Mouse (Mus musculus) colon, adult 2 months (tissue): ENCODE data around the gene Pclaf. TPM values are rescaled to one million over a fixed set of nuclear protein-coding genes. Genes with fewer than 3 reads are reported as not detected.

Experiments
- polyA plus RNA-seq: library from polyadenylated mRNA; depleted of rRNA; stranded (reverse); fragments of >200 nt; gene quantifications from 2 replicates; pipeline ENCODE4 v1.2.3, GENCODE M21; 2012; rRNA removed

Pclaf gene
- polyA plus RNA-seq: 1.5 and 1.9 TPM in 2 replicates

DNA sequence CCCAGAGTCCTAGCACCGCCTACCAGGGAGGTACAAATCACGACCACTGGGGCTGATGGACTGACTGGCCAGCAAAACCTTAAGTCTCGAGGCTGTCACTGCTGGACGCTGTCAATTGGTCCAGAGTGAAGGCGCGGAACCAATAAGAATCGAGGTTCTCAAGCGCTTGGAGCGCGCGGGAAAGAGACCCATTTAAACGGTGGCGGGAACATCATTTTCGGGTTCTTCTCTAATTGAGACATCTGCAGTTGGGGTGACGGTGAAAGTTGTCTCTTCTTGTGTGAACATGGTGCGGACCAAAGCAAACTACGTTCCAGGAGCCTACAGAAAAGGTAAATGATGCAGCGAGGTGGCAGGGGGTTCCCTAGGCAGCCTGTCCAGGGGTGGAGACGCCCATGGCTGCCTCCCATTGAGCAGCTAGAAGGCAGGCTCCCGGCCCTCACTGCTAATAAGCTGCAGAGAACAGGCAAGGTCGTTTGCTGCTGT is at the start of gene Pclaf:
Pclaf (plus strand) TSS at position 95 of the 486 bp plus-strand sequence.

DNA sequence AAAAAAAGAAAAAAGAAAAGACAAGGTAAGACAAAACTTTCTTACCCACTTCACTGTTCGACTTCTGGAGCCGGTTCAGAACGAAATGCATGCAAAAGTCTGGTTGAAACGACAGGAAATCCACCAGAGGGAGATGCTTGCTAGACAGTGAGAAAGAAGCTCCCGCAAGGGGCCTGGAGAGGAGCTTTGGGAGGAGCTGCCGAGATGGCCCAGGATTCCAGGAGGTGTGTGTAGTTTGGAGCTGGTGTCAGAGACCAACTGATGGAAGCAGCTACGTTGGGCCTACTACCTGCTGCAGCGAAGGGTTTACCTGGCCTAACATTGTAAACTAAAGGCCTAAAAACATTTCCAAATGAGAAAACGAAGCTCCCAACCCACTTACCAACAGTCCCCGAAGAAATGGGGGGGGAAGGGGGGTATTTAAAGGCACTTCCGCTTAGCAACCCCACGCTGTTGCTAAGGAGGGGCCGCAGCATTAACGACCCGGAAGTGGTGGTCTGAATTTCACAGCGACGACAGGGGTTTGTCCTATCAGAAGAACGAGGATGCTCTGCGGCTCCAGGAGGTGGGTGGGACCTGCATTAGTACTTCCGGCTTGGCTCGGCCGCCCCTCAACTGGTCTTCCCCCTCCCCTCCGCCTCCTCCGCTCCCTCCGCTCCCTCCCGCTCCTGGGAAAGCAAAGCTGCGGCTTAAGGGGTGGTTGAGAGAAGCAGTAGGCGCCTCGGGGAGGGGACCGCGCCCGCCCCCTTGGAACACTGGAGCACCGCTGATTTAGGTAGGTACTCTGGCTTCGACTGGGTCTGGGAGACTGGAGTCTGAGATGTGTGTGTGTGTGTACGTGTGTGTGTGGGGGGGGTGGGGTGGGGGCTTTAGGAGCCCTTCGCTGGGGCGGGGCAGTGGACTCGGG is 18.6 kb downstream of the Pclaf start, which contains the start of the genes Trip4 and Csnk1g1:
Trip4 (minus strand) TSS at position 401 of the 907 bp plus-strand sequence.
Csnk1g1 (plus strand) TSS at position 531 of the 907 bp plus-strand sequence.

Other genes with a start within 250 kb of the Pclaf start
- 82.2 and 94.7 TPM in 2 replicates for gene Oaz2, start 222.2 kb upstream of the Pclaf start, polyA plus RNA-seq
- gene Zfp609, start 62.7 kb upstream of the Pclaf start, polyA plus RNA-seq: 5.9 and 9.5 TPM in 2 replicates
- gene Trip4, start 18.6 kb downstream of the Pclaf start, polyA plus RNA-seq: 3.5 and 4.5 TPM in 2 replicates
- 3.9 TPM in 2 replicates for gene Csnk1g1, start 18.7 kb downstream of the Pclaf start, polyA plus RNA-seq
- gene Ppib, start 170.0 kb downstream of the Pclaf start, polyA plus RNA-seq: 180 and 204 TPM in 2 replicates
- 1.4 TPM in 2 replicates for gene Snx22, start 179.5 kb downstream of the Pclaf start, polyA plus RNA-seq
- gene Snx1, start 236.3 kb downstream of the Pclaf start, polyA plus RNA-seq: 56.8 and 61.2 TPM in 2 replicates
- 10.3 and 12.2 TPM in 2 replicates for gene Ciao2a, start 236.4 kb downstream of the Pclaf start, polyA plus RNA-seq